Mouse (Mus musculus): ENCODE measurements at regions not wholly inside any gene's neighbourhood (a gene's known extent, or its start where the extent isn't known, plus 50 kb on each side); places are given as distances from the start of the nearest gene placed in this dataset.

DNA sequence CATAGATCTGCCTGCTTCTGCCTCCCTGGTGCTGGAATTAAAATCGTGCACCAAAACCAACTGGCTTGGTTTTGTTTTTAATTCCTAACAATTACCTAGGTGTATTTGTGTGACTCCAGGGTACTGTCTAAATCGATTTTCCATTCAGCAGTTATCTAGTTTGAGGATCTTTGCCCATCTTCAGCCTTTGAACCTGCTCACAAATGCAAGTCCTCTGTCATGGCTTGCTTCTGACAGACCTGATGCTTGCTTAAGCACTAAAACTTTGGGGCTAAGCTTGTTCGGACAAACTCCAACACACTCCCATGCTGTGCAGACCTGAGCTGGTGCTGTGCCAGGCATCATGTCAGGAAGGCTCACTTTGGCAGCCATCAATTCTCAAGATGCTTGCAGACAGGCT lies 246.4 kb downstream of the Mtx2 start:
- TF ChIP-seq POLR2A (IDR thresholded peaks at IDR 0.05; ENCODE audit: control insufficient read depth, extremely low read depth, insufficient read depth, low read length, poor library complexity) (no peak), CTCF (IDR thresholded peaks at IDR 0.05; ENCODE audit: borderline replicate concordance, control insufficient read depth, extremely low read depth, insufficient read depth, low read length, poor library complexity) (no peak)
